Mouse (Mus musculus): ENCODE measurements at regions not wholly inside any gene's neighbourhood (a gene's known extent, or its start where the extent isn't known, plus 50 kb on each side); places are given as distances from the start of the nearest gene placed in this dataset.

GRCm38 (mm10) chr13:72691783-72692729, 63.4 kb downstream of the Irx2 start:
- no peak for DNase-seq (ENCODE audit: extremely low read depth, insufficient read length, low spot score)

DNA sequence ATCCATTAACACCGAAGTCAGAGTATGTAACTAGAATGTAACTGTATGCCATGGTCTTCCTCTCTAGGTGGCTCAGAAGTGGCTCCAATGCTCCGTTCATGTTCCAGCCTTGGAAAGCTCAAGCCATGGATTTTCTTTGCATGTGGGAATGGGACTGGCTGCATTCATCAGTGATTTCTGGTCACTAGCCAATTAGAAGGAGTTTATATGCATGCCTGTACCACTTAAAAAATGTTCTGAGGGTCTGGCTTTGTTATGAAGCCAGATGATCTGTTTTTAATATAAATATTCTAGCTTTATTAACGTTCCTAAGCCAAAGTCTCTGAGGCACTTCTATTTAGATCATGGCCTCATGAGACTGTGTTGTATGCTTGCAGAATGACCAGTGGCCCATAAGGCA, 78.8 kb downstream of the Irx2 start:
- DNase-seq (ENCODE audit: extremely low read depth, insufficient read length, low spot score): no peak

DNA sequence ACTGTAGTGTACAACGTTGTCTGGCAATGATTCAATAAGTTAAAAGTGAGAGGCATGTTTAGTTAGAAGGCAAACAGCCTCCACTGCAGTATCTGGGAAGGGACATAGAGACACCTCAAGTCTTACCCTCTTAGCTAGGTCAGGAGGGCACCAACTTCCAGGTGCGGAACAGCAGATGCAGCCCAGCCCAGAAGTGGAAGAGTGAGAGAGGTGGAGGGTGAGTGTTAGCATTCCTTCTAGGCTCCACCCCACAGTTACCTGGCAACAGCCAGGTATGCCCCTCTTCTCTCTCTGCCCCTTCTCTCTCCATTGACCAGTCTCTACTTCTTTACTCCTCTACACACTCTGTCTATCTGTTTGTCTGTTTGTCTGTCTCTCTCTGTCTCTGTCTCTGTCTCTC, 80.1 kb downstream of the Irx2 start:
- no peak for DNase-seq (ENCODE audit: extremely low read depth, insufficient read length, low spot score)

DNA sequence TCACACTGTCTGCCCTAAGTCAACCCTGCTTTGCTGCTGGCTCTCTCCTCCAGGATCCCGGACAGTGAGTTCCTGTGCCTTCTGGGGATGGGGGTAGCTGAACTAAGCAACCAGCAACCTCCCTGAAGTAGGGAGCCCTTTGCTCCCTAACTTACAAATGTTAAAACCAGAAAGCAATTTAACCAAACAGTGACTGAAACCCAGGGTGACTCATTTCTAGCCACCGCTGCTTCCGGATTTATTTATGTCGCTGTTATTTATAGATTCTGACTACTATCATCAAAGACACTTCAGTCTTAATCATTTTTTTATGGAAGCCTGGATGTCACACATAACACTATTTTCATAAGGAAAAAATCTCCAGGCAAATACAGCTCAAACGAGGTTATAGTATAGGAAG, 81.4 kb downstream of the Irx2 start:
- peak; percentile 55 for DNase-seq (ENCODE audit: extremely low read depth, insufficient read length, low spot score)

GRCm38 (mm10) chr13:72711136-72711535, 82.5 kb downstream of the Irx2 start:
- peak; percentile 6 for DNase-seq (ENCODE audit: extremely low read depth, insufficient read length, low spot score)

GRCm38 (mm10) chr13:72711842-72712330, 83.3 kb downstream of the Irx2 start:
- DNase-seq (ENCODE audit: extremely low read depth, insufficient read length, low spot score): no peak

- peak; percentile 54 for DNase-seq (ENCODE audit: extremely low read depth, insufficient read length, low spot score)
These were observed 86.2 kb downstream of the Irx2 start for GRCm38 (mm10) chr13:72714793-72715192.

DNA sequence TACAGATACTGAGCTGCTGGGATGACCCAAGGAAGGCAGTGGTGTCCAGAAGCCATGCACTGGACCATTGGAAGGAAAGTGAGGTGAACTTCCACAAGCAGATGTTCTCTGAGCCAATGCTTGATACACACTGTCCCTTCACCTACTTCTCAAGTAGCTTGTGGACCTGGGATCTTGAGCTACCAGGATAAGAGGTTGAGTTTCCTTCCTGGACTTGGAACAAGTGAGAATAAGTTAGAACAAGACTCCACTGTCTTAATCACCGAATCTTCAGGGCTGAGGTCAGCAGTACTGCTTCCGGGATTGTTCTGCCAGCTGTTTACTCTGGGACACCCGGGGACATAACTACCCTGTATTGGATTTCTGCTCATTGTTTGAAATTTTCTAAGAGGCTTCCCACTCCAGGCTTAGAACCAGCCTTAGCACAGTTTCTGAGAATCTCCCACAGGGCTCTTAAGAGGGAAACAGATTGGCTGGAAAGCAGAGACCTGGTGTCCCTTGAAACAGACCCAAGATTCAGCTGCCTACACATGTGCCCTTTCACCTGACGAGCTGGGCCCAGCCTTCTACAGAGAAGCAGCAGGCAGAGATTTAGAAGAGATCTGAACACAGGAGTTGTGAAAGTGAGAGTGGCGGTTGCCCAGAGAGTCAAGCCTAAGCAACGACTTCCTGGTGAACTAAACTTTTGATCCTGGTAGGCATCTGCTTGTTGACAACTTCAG, 87.5 kb downstream of the Irx2 start:
- no peak for DNase-seq (ENCODE audit: extremely low read depth, insufficient read length, low spot score)

DNA sequence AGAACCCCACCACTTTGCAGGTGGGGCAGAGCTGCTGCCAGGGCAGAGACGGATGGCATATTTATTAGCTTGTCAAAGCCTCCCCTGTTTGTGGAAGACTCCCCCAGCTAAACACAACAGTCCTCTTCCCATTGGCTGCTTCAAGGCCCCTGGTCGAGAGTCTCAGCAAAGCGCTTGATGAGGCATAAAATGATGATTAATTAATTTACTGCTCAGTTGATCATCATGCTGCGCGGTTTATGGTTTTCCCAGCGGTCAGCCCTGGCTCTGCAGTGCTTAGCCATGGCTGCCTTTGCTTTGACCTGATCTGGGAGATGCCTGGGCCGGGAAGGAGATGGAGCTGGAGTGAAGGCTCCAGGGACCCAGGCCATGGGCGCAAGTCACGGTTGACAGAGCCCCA, 98.5 kb downstream of the Irx2 start:
- no peak for DNase-seq (ENCODE audit: extremely low read depth, insufficient read length, low spot score)

GRCm38 (mm10) chr13:72735916-72736315, 107.3 kb downstream of the Irx2 start:
- DNase-seq (ENCODE audit: extremely low read depth, insufficient read length, low spot score): no peak

- DNase-seq (ENCODE audit: extremely low read depth, insufficient read length, low spot score): no peak
These were observed 108.4 kb downstream of the Irx2 start for GRCm38 (mm10) chr13:72736992-72737391.

DNA sequence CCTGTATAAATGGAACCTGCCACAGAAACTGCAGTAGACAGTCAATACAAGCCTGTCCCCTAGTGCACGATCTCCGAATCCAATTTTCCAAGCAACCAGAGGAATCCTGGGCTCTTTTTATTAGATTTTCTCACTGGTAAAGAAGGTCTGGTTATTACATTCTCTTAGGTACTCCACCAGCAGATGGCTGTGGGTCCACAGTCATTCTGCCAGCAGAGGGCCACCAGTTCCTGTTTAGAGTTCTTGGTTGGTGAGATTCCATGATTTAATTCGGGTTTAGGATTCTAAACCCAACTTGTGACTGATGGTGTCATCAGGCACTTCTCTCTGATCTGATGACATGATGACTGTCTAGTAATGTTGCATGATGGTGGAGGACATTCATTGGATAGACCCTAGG, 118.6 kb downstream of the Irx2 start:
- no peak for DNase-seq (ENCODE audit: extremely low read depth, insufficient read length, low spot score)

- no peak for DNase-seq (ENCODE audit: extremely low read depth, insufficient read length, low spot score)
These were observed 126.4 kb downstream of the Irx2 start for GRCm38 (mm10) chr13:72755036-72755435.

DNA sequence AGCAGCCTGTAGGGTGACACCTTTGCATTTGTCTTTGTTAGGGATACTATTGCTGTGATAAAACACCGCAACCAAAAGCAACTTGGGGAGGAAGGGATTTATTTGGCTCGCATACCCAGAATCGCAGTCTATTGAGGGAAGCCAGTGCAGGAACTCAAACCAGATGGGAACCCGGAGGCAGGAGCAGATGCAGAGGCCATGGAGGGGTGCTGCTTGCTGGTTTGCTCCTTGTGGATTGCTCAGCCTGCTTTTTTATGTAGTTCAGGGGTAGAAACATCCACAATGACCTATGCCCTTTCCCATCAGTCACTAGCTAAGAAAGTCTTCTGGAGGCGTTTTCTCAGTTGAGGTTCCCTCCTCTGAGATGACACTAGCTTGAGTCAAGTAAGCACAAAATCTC, 133.9 kb downstream of the Irx2 start:
- no peak for DNase-seq (ENCODE audit: extremely low read depth, insufficient read length, low spot score)

GRCm38 (mm10) chr13:72763337-72763736, 134.7 kb downstream of the Irx2 start:
- DNase-seq (ENCODE audit: extremely low read depth, insufficient read length, low spot score): no peak

DNA sequence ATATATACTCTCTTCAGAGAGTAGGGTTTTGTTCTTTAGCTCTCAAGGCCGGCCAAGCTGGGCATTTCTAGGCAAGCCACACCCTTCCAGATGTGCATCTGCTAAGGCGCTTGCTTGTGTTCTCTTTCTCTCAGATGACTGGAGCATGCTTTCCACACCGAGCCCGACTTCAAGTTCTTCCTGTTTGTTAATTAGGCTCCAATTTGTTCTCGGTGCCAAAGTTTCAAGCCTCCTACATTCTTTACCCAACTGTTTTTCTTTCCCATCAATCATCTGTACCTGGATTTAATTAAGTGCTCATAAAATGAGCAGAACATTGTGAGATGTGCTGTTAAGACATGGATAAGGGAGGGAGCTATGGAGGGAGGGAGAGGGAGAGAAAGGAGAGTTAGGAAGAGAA, 138.7 kb downstream of the Irx2 start:
- no peak for DNase-seq (ENCODE audit: extremely low read depth, insufficient read length, low spot score)

GRCm38 (mm10) chr13:72769007-72769595, 140.5 kb downstream of the Irx2 start:
- peak; percentile 44 for DNase-seq (ENCODE audit: extremely low read depth, insufficient read length, low spot score)

- DNase-seq (ENCODE audit: extremely low read depth, insufficient read length, low spot score): no peak
These were observed 154.6 kb downstream of the Irx2 start for GRCm38 (mm10) chr13:72783026-72783726.

GRCm38 (mm10) chr13:72783727-72784070, 155.1 kb downstream of the Irx2 start:
- DNase-seq (ENCODE audit: extremely low read depth, insufficient read length, low spot score): no peak

DNA sequence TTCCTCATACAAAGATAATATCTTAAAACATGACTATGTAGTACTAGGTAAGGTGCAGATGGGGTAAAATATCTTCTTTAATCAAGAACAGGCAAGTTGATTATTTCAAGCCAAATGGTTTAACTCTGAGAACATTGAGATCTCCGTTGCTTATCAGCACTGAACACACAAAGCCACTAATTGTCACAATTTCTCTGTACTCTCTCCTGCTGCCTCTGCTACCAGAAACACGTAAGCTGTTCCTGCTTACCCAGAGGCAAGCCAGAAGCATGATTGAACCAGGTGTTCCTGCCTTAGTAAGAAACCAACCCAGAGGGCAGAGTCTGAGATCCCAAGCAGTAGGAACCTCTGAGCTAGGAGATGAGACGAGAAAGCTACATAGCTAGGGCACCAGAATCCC, 164.1 kb downstream of the Irx2 start:
- DNase-seq (ENCODE audit: extremely low read depth, insufficient read length, low spot score): no peak

GRCm38 (mm10) chr13:72800021-72800420, 171.4 kb downstream of the Irx2 start:
- no peak for DNase-seq (ENCODE audit: extremely low read depth, insufficient read length, low spot score)

Measured in 3134 (cell line).